Mouse (Mus musculus): ENCODE data around the gene Siah2.

Gene Siah2

GRCm38 (mm10) chr3:58691997-58692721 is at the start of gene Siah2:
Gene Siah2, minus strand, starts transcription at chr3:58692400.
- DNase-seq, result peak; percentile 94

- DNase-seq, result no peak
Observed at GRCm38 (mm10) chr3:58739536-58739935, 47.3 kb upstream of the Siah2 start.

GRCm38 (mm10) chr3:58738346-58739089 is 46.3 kb upstream of the Siah2 start:
- DNase-seq, result no peak

GRCm38 (mm10) chr3:58731520-58731919 is 39.3 kb upstream of the Siah2 start:
- no peak for DNase-seq

- no peak for DNase-seq
Observed at GRCm38 (mm10) chr3:58730580-58730979, 38.4 kb upstream of the Siah2 start.

GRCm38 (mm10) chr3:58729549-58729948 is 37.3 kb upstream of the Siah2 start:
- DNase-seq, result no peak

- DNase-seq, result no peak
Observed at GRCm38 (mm10) chr3:58727601-58728000, 35.4 kb upstream of the Siah2 start.

GRCm38 (mm10) chr3:58727012-58727411 is 34.8 kb upstream of the Siah2 start:
- peak; percentile 49 for DNase-seq

- DNase-seq, result no peak
Observed at GRCm38 (mm10) chr3:58726374-58726773, 34.2 kb upstream of the Siah2 start.

GRCm38 (mm10) chr3:58724815-58725214 is 32.6 kb upstream of the Siah2 start:
- DNase-seq, result no peak

GRCm38 (mm10) chr3:58723656-58724055 is 31.5 kb upstream of the Siah2 start:
- DNase-seq, result no peak

GRCm38 (mm10) chr3:58719461-58720230 is 27.4 kb upstream of the Siah2 start:
- DNase-seq, result no peak

- DNase-seq, result no peak
Observed at GRCm38 (mm10) chr3:58716705-58717104, 24.5 kb upstream of the Siah2 start.

- no peak for DNase-seq
Observed at GRCm38 (mm10) chr3:58714767-58715166, 22.6 kb upstream of the Siah2 start.

- no peak for DNase-seq
Observed at GRCm38 (mm10) chr3:58714034-58714433, 21.8 kb upstream of the Siah2 start.

GRCm38 (mm10) chr3:58713191-58713590 is 21.0 kb upstream of the Siah2 start:
- DNase-seq, result no peak

- no peak for DNase-seq
Observed at GRCm38 (mm10) chr3:58704547-58704946, 12.3 kb upstream of the Siah2 start.

- DNase-seq, result peak; percentile 27
Observed at GRCm38 (mm10) chr3:58703748-58704147, 11.5 kb upstream of the Siah2 start.

- DNase-seq, result no peak
Observed at GRCm38 (mm10) chr3:58702329-58702728, 10.1 kb upstream of the Siah2 start.

- DNase-seq, result no peak
Observed at GRCm38 (mm10) chr3:58701441-58701840, 9.2 kb upstream of the Siah2 start.

GRCm38 (mm10) chr3:58697926-58698325 is 5.7 kb upstream of the Siah2 start:
- DNase-seq, result no peak

- no peak for DNase-seq
Observed at GRCm38 (mm10) chr3:58696806-58697205, 4.6 kb upstream of the Siah2 start.

- no peak for DNase-seq
Observed at GRCm38 (mm10) chr3:58695507-58695906, 3.3 kb upstream of the Siah2 start.

- DNase-seq, result no peak
Observed at GRCm38 (mm10) chr3:58695044-58695443, 2.8 kb upstream of the Siah2 start.
